ENCODE assay signal across 8 mouse cellular contexts in genomic region chr1:131269797-131270578, GRCm38 (mm10). TPM values are rescaled to one million over a fixed set of nuclear protein-coding genes. Genes with fewer than 3 reads are reported as not detected.
A peak's percentile ranks its signal among the peaks of the same experiment; 100 is the strongest.
DNase-seq lines count a peak whose midpoint lies in the region; ATAC-seq and TF ChIP-seq lines count a peak whose summit lies in the region.

No protein-coding gene starts in this region.

- H3K9me3 ChIP-seq in CH12.LX (replicated peaks; ENCODE audit: low read length), result no peaks in the 10 kb centered on the region
- H3K9me3 ChIP-seq in embryonic facial prominence, embryonic 14.5 days (ENCODE audit: control insufficient read depth, low read length), result no peaks in the 10 kb centered on the region
- no peaks in the 10 kb centered on the region for H3K9me3 ChIP-seq in heart, postnatal 0 days (replicated peaks; ENCODE audit: control insufficient read depth, low read length)
- no peaks in the 10 kb centered on the region for H3K9me3 ChIP-seq in liver, embryonic 13.5 days (replicated peaks)
- no peaks in the 10 kb centered on the region for H3K9me3 ChIP-seq in neural tube, embryonic 13.5 days

- TF ChIP-seq CTCF in CH12.LX (conservative IDR thresholded peaks at IDR 0.05 in 1 of 2, IDR thresholded peaks at IDR 0.05 in 1 of 2; ENCODE audit: low read depth in 2 of 2, low read length in 2 of 2), result peak; percentile 87 to 89
- peak; percentile 94 for TF ChIP-seq CTCF in bone marrow macrophage, adult 2 months (IDR thresholded peaks at IDR 0.05; ENCODE audit: low read depth, low read length)
- TF ChIP-seq CTCF in heart, postnatal 0 days (IDR thresholded peaks at IDR 0.05; ENCODE audit: low read depth), result peak; percentile 85
- TF ChIP-seq CTCF in testis, adult 2 months (IDR thresholded peaks at IDR 0.05; ENCODE audit: control insufficient read depth, insufficient read depth, insufficient replicate concordance, low read depth, low read length), result peak; percentile 74; the same call in 1 of the 2 replicates

- no peak overlapping the region for H3K4me2 ChIP-seq in CH12.LX (ENCODE audit: insufficient read depth, low read depth, poor library complexity, severe bottlenecking)
- H3K4me2 ChIP-seq in embryonic facial prominence, embryonic 14.5 days (ENCODE audit: low read depth, low read length), result no peak overlapping the region
- H3K4me2 ChIP-seq in heart, postnatal 0 days (ENCODE audit: low read depth, low read length), result no peak overlapping the region
- H3K4me2 ChIP-seq in liver, embryonic 13.5 days, result no peak overlapping the region
- peak overlapping the region; percentile 33 for H3K4me2 ChIP-seq in neural tube, embryonic 13.5 days

- dilution Hi-C loops in CH12.LX (cut with MboI; ENCODE audit: extremely low pct_ligation_motif_present, extremely low pct_unique_long_range_greater_than_20kb, low sequenced_read_pairs), result no loop called here

- H3K4me1 ChIP-seq in CH12.LX (ENCODE audit: control insufficient read depth in 1 of 2, insufficient read depth in 2 of 2), result peaks cover 0 to 28% of the 10 kb centered on the region in 2 experiments; a peak in 2 of 4 replicates
- peaks cover 7% of the 10 kb centered on the region for H3K4me1 ChIP-seq in bone marrow macrophage, adult 2 months (ENCODE audit: control insufficient read depth, insufficient read depth, low read length)
- no peaks in the 10 kb centered on the region for H3K4me1 ChIP-seq in embryonic facial prominence, embryonic 14.5 days (ENCODE audit: control insufficient read depth, insufficient read depth, low read length)
- H3K4me1 ChIP-seq in heart, postnatal 0 days (ENCODE audit: control insufficient read depth, insufficient read depth), result no peaks in the 10 kb centered on the region
- H3K4me1 ChIP-seq in liver, embryonic 13.5 days (replicated peaks), result peaks cover 7% of the 10 kb centered on the region
- peaks cover 4% of the 10 kb centered on the region; the same call in 1 of the 2 replicates for H3K4me1 ChIP-seq in neural tube, embryonic 13.5 days (replicated peaks)
- peaks cover 10% of the 10 kb centered on the region for H3K4me1 ChIP-seq in testis, adult 2 months (ENCODE audit: control insufficient read depth, insufficient read depth, low read length)

- H3K36me3 ChIP-seq in CH12.LX (replicated peaks in 1 of 2; ENCODE audit: control insufficient read depth in 1 of 2, insufficient read depth in 1 of 2, low read length in 1 of 2), result peaks cover 76 to 98% of the 10 kb centered on the region in 2 experiments
- no peaks in the 10 kb centered on the region for H3K36me3 ChIP-seq in embryonic facial prominence, embryonic 14.5 days (ENCODE audit: control insufficient read depth, insufficient read depth, low read length)
- no peaks in the 10 kb centered on the region for H3K36me3 ChIP-seq in heart, postnatal 0 days (replicated peaks; ENCODE audit: control insufficient read depth, insufficient read depth, low read length)
- peaks cover 3% of the 10 kb centered on the region; the same call in 1 of the 2 replicates for H3K36me3 ChIP-seq in liver, embryonic 13.5 days
- H3K36me3 ChIP-seq in neural tube, embryonic 13.5 days, result no peaks in the 10 kb centered on the region
- H3K36me3 ChIP-seq in testis, adult 2 months (ENCODE audit: control insufficient read depth, insufficient read depth, low read length), result no peaks in the 10 kb centered on the region

- no peaks in the 10 kb centered on the region for H3K79me2 ChIP-seq in CH12.LX (replicated peaks; ENCODE audit: control insufficient read depth, extremely low read depth, insufficient read depth, poor library complexity, severe bottlenecking)

- peak; percentile 72 for ATAC-seq in embryonic facial prominence, embryonic 14.5 days (ENCODE audit: low read depth)
- peak; percentile 60 for ATAC-seq in heart, postnatal 0 days (ENCODE audit: insufficient read depth, low read depth)
- no peak for ATAC-seq in liver, embryonic 13.5 days (ENCODE audit: low read depth)
- peak; percentile 60 for ATAC-seq in neural tube, embryonic 13.5 days (ENCODE audit: low read depth)

- TF ChIP-seq RAD21 in CH12.LX (IDR thresholded peaks at IDR 0.05; ENCODE audit: low read depth, low read length), result peak; percentile 74

- H3K27ac ChIP-seq in CH12.LX (ENCODE audit: insufficient read depth, low read depth), result no peak overlapping the region
- no peak overlapping the region for H3K27ac ChIP-seq in bone marrow macrophage, adult 2 months (ENCODE audit: insufficient read depth, low read depth, low read length)
- no peak overlapping the region for H3K27ac ChIP-seq in embryonic facial prominence, embryonic 14.5 days (replicated peaks; ENCODE audit: low read depth, low read length)
- no peak overlapping the region for H3K27ac ChIP-seq in heart, postnatal 0 days (ENCODE audit: low read depth)
- no peak overlapping the region for H3K27ac ChIP-seq in liver, embryonic 13.5 days
- no peak overlapping the region for H3K27ac ChIP-seq in neural tube, embryonic 13.5 days (replicated peaks)
- H3K27ac ChIP-seq in testis, adult 2 months (ENCODE audit: control insufficient read depth, insufficient read depth, low read depth, low read length), result no peak overlapping the region

- no peak overlapping the region for H3K9ac ChIP-seq in CH12.LX (ENCODE audit: insufficient read depth, low read depth)
- peak overlapping the region; percentile 34; the same call in 1 of the 2 replicates for H3K9ac ChIP-seq in embryonic facial prominence, embryonic 14.5 days (ENCODE audit: low read depth, low read length)
- H3K9ac ChIP-seq in heart, postnatal 0 days (replicated peaks; ENCODE audit: low read depth, low read length), result no peak overlapping the region
- H3K9ac ChIP-seq in liver, embryonic 13.5 days, result no peak overlapping the region
- 0 out of 2 replicates have a peak overlapping the region, but pooled peaks have one; percentile 9 for H3K9ac ChIP-seq in neural tube, embryonic 13.5 days

- WGBS in embryonic facial prominence, embryonic 14.5 days, result 26% methylated on average over 22 of the region's 22 CpGs
- WGBS in heart, postnatal 0 days, result 37% methylated on average over 22 of the region's 22 CpGs
- 33% methylated on average over 22 of the region's 22 CpGs for WGBS in liver, embryonic 13.5 days (ENCODE audit: insufficient replicate concordance)
- 34% methylated on average over 22 of the region's 22 CpGs for WGBS in neural tube, embryonic 13.5 days

- in situ Hi-C loops in CH12.LX (cut with MboI; ENCODE audit: low pct_ligation_motif_present, low pct_unique_long_range_greater_than_20kb, low sequenced_read_pairs), result no loop called here

- TF ChIP-seq POLR2A in CH12.LX (IDR thresholded peaks at IDR 0.05; ENCODE audit: low read depth, low read length), result no peak
- TF ChIP-seq POLR2A in bone marrow macrophage, adult 2 months (IDR thresholded peaks at IDR 0.05; ENCODE audit: borderline replicate concordance, low read depth, low read length), result no peak
- no peak for TF ChIP-seq POLR2A in testis, adult 2 months (IDR thresholded peaks at IDR 0.05; ENCODE audit: control insufficient read depth, low read depth, low read length)

- TF ChIP-seq EP300 in CH12.LX (IDR thresholded peaks at IDR 0.05; ENCODE audit: low read length), result no peak
- no peak for TF ChIP-seq EP300 in heart, postnatal 0 days (IDR thresholded peaks at IDR 0.05; ENCODE audit: low read depth)

- H3K27me3 ChIP-seq in CH12.LX (replicated peaks), result no peaks in the 10 kb centered on the region
- H3K27me3 ChIP-seq in embryonic facial prominence, embryonic 14.5 days (replicated peaks; ENCODE audit: control insufficient read depth, insufficient read depth, low read length), result no peaks in the 10 kb centered on the region
- 0 out of 2 replicates have a peak, but pooled peaks cover 5% of the 10 kb centered on the region for H3K27me3 ChIP-seq in heart, postnatal 0 days (ENCODE audit: control insufficient read depth, insufficient read depth, low read length)
- no peaks in the 10 kb centered on the region for H3K27me3 ChIP-seq in liver, embryonic 13.5 days
- no peaks in the 10 kb centered on the region for H3K27me3 ChIP-seq in neural tube, embryonic 13.5 days
- H3K27me3 ChIP-seq in testis, adult 2 months (ENCODE audit: control insufficient read depth, insufficient read depth, low read length), result no peaks in the 10 kb centered on the region

- DNase-seq in CH12.LX (ENCODE audit: extremely low read depth), result peak; percentile 79
- peak; percentile 68 for DNase-seq in embryonic facial prominence, embryonic 14.5 days (ENCODE audit: low spot score)
- DNase-seq in heart, postnatal 0 days (ENCODE audit: low spot score), result peak; percentile 58
- peak; percentile 67 to 81 for DNase-seq in kidney, postnatal 25 days
- DNase-seq in liver, embryonic 13.5 days, result peak; percentile 31

- H3K4me3 ChIP-seq in CH12.LX (replicated peaks in 1 of 3; ENCODE audit: low read depth in 2 of 3, low read length in 2 of 3, poor library complexity in 1 of 3), result no peak overlapping the region
- no peak overlapping the region for H3K4me3 ChIP-seq in bone marrow macrophage, adult 2 months (ENCODE audit: insufficient read depth, low read length)
- H3K4me3 ChIP-seq in embryonic facial prominence, embryonic 14.5 days (ENCODE audit: low read depth, low read length), result no peak overlapping the region
- no peak overlapping the region for H3K4me3 ChIP-seq in heart, postnatal 0 days (ENCODE audit: low read depth, low read length)
- no peak overlapping the region for H3K4me3 ChIP-seq in liver, embryonic 13.5 days (replicated peaks)
- H3K4me3 ChIP-seq in neural tube, embryonic 13.5 days, result no peak overlapping the region
- H3K4me3 ChIP-seq in testis, adult 2 months (ENCODE audit: control insufficient read depth, low read depth, low read length), result peak overlapping the region; percentile 26

RNA-seq across cellular contexts. Expression of gene Ikbke, which starts 9.4 kb away (rescaled TPM):
- 31.6 and 43.8 TPM in 2 replicates for total RNA-seq in CH12.LX (2012; rRNA removed)
- 11.6 and 14.0 TPM in 2 replicates for total RNA-seq in CH12.LX (2014; rRNA removed)
- polyA plus RNA-seq in CH12.LX (2012; ENCODE audit: insufficient read length, low read depth), result 29.5 and 33.1 TPM in 2 replicates
- 194 and 227 TPM in 2 replicates for polyA plus RNA-seq in bone marrow macrophage, adult 2 months (2012; ENCODE audit: insufficient read depth, insufficient read length, missing spikeins)
- polyA plus RNA-seq in embryonic facial prominence, embryonic 14.5 days (2014; fragmentation: Nextera tagmentation; extraction: Ambion mirVana), result 4.7 and 6.0 TPM in 2 replicates
- total RNA-seq in heart, postnatal 0 days (2014; rRNA removed; ENCODE audit: low replicate concordance), result 2.6 and 6.2 TPM in 2 replicates
- 1.3 and 1.5 TPM in 2 replicates for polyA plus RNA-seq in heart, postnatal 0 days (2015; fragmentation: Nextera tagmentation; extraction: Ambion mirVana)
- 4.9 and 5.5 TPM in 2 replicates for polyA plus RNA-seq in liver, embryonic 13.5 days (2015; fragmentation: Nextera tagmentation; extraction: Ambion mirVana)
- polyA plus RNA-seq in neural tube, embryonic 13.5 days (2015; fragmentation: Nextera tagmentation; extraction: Ambion mirVana), result 0.91 and 1.2 TPM in 2 replicates
- polyA plus RNA-seq in testis, adult 2 months (2012; rRNA removed), result 1.4 and 1.9 TPM in 2 replicates

RNA-seq across cellular contexts. Expression of gene Rassf5, which starts 24.9 kb away (rescaled TPM):
- total RNA-seq in CH12.LX (2012; rRNA removed) (11.2 and 11.5 TPM in 2 replicates), CH12.LX (2014; rRNA removed) (16.3 and 18.4 TPM in 2 replicates)
- polyA plus RNA-seq in CH12.LX (2012; ENCODE audit: insufficient read length, low read depth), result 29.7 and 32.1 TPM in 2 replicates
- 49.4 and 49.6 TPM in 2 replicates for polyA plus RNA-seq in bone marrow macrophage, adult 2 months (2012; ENCODE audit: insufficient read depth, insufficient read length, missing spikeins)
- polyA plus RNA-seq in embryonic facial prominence, embryonic 14.5 days (2014; fragmentation: Nextera tagmentation; extraction: Ambion mirVana), result 3.1 and 4.0 TPM in 2 replicates
- 3.3 and 23.4 TPM in 2 replicates for total RNA-seq in heart, postnatal 0 days (2014; rRNA removed; ENCODE audit: low replicate concordance)
- 2.9 and 3.3 TPM in 2 replicates for polyA plus RNA-seq in heart, postnatal 0 days (2015; fragmentation: Nextera tagmentation; extraction: Ambion mirVana)
- 3.9 and 4.7 TPM in 2 replicates for polyA plus RNA-seq in liver, embryonic 13.5 days (2015; fragmentation: Nextera tagmentation; extraction: Ambion mirVana)
- 2.6 and 3.4 TPM in 2 replicates for polyA plus RNA-seq in neural tube, embryonic 13.5 days (2015; fragmentation: Nextera tagmentation; extraction: Ambion mirVana)
- polyA plus RNA-seq in testis, adult 2 months (2012; rRNA removed), result 1.1 and 1.5 TPM in 2 replicates

Comparison
In these comparisons a context has a peak if more than half of its experiments do, and no peak if none do; other contexts are left out.
1. H3K9ac ChIP-seq: peak in embryonic facial prominence, embryonic 14.5 days (single experiment) and neural tube, embryonic 13.5 days (single experiment); none in CH12.LX (single experiment), heart, postnatal 0 days (single experiment) and liver, embryonic 13.5 days (single experiment).
2. Peak in every context shown above with its lines, with median percentiles within 50 percentile points of each other: DNase-seq and CTCF ChIP-seq.